Mouse (Mus musculus) neural tube, embryonic 15.5 days (tissue): ENCODE results near the gene Mrpl27. TPM values are rescaled to one million over a fixed set of nuclear protein-coding genes. Genes with fewer than 3 reads are reported as not detected.

ENCODE experiments used
- ATAC-seq: fragments of 200-750 bp; cut with Nextera tagmentation; 2 replicates; pipeline ENCODE4 v1.8.0; 2017; ENCODE audit warnings: mild to moderate bottlenecking, moderate TSS enrichment, moderate library complexity; ENCODE audit not compliant: low FRiP score
- H3K27ac ChIP-seq: fragments of 300-500 bp; sonication (generic); replicated peaks from 2 replicates; pipeline ENCODE4 v1.5.1; 2015; ENCODE audit warnings: mild to moderate bottlenecking, inconsistent platforms
- H3K27me3 ChIP-seq: fragments of 300-500 bp; sonication (generic); replicated peaks from 2 replicates; pipeline ENCODE4 v1.6.1; 2015; ENCODE audit warnings: inconsistent platforms
- H3K36me3 ChIP-seq: fragments of 300-500 bp; sonication (generic); 2 replicates; pipeline ENCODE4 v1.6.1; 2015; ENCODE audit warnings: inconsistent platforms
- H3K4me1 ChIP-seq: fragments of 300-500 bp; sonication (generic); 2 replicates; pipeline ENCODE4 v1.6.1; 2015; ENCODE audit warnings: inconsistent platforms
- H3K4me2 ChIP-seq: fragments of 300-500 bp; sonication (generic); 2 replicates; pipeline ENCODE4 v1.6.1; 2015; ENCODE audit warnings: inconsistent platforms, mild to moderate bottlenecking, moderate library complexity
- H3K4me3 ChIP-seq: fragments of 300-500 bp; sonication (generic); replicated peaks from 2 replicates; pipeline ENCODE4 v1.5.1; 2015; ENCODE audit warnings: mild to moderate bottlenecking, inconsistent platforms
- H3K9ac ChIP-seq: fragments of 300-500 bp; sonication (generic); replicated peaks from 2 replicates; pipeline ENCODE4 v1.6.1; 2015; ENCODE audit warnings: mild to moderate bottlenecking, inconsistent platforms
- H3K9me3 ChIP-seq: fragments of 300-500 bp; sonication (generic); replicated peaks from 2 replicates; pipeline ENCODE4 v1.6.1; 2016; ENCODE audit warnings: inconsistent platforms
- WGBS: fragments of 180-500 bp; shearing (Covaris S2); methylation state at CpG from one replicate; pipeline ENCODE4 v1.1.7; 2015; ENCODE audit warnings: mixed read lengths; 5-methylcytosine and 5-hydroxymethylcytosine counted together
- polyA plus RNA-seq: library from polyadenylated mRNA; unstranded; fragments of >200 nt; fragmentation: Nextera tagmentation; extraction: Ambion mirVana; gene quantifications from 2 replicates; pipeline ENCODE4 v1.2.1, GENCODE M21; 2015

Mrpl27 gene
- polyA plus RNA-seq, 1 experiment from 2014 or later, result 154 TPM

DNA sequence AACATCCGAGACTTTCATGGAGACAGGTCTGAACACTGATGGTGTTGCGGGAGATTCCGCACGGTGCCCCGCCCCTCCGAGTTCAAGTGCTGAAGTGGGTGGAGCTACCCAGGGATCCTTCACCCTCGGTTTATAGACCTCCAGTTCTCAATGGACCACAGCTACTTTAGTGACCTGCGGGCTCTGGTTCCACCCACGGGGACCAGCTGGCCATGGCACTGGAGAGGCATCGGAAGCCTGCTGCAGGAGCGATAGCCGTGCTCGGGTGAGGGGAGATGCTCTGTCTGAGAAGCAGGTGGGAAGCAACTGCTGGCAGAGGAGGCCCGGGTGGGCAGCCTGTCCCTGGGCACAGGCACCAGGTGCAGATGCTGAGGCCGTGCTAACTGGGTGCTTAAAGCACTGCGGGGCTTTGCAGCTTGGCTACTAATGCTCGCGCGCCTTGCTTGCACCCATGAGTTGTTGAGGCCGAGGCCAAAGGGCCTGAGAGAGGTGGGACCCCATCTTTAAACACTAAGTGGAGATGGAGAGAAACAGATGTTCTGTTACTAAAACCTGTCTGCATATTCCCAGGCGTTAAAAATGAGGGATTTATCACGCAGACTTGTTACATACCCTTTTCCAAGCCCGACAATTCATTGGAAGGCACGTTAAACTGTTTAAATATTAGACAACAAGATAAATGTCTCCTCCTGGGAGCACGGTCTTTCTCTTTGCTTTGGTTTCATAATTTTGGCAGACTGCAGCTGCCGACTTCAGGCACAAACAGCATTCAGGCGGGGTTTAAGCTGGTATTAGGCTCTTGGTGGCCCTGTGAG is 48.0 kb downstream of the Mrpl27 start:
- Histone ChIP-seq H3K4me2 (peak overlapping the region; percentile 29), H3K27me3 (no peaks in the 10 kb centered on the region), H3K9ac (0 out of 2 replicates have a peak overlapping the region, but pooled peaks have one; percentile 7), H3K4me1 (peaks cover 9% of the 10 kb centered on the region), H3K9me3 (no peaks in the 10 kb centered on the region), H3K36me3 (no peaks in the 10 kb centered on the region), H3K27ac (no peak overlapping the region), H3K4me3 (no peak overlapping the region)
- no peak for ATAC-seq
- 43% methylated on average over 27 of the region's 27 CpGs for WGBS

DNA sequence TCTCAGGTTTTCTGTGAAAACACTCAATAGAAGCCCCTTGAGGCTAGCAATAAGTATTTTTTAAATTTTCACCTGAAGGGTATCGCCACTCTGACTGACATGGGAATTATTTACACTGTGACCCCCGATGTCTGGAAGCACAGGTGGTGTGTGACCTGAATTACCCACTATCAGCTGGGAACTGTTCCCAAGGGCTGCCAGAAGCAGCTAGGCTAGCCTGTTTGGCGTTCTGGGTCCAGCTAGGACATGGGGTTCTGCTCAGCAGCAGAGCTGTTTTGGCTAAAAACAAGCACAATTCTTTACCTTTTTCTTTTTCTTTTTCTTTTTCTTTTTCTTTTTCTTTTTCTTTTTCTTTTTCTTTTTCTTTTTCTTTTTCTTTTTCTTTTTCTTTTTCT is 48.6 kb downstream of the Mrpl27 start:
- Histone ChIP-seq H3K4me2 (no peak overlapping the region), H3K36me3 (no peaks in the 10 kb centered on the region), H3K9ac (no peak overlapping the region), H3K4me1 (peaks cover 9% of the 10 kb centered on the region), H3K27ac (no peak overlapping the region), H3K27me3 (no peaks in the 10 kb centered on the region), H3K4me3 (no peak overlapping the region), H3K9me3 (no peaks in the 10 kb centered on the region)
- WGBS, result 54% methylated on average over 3 of the region's 3 CpGs
- no peak for ATAC-seq

DNA sequence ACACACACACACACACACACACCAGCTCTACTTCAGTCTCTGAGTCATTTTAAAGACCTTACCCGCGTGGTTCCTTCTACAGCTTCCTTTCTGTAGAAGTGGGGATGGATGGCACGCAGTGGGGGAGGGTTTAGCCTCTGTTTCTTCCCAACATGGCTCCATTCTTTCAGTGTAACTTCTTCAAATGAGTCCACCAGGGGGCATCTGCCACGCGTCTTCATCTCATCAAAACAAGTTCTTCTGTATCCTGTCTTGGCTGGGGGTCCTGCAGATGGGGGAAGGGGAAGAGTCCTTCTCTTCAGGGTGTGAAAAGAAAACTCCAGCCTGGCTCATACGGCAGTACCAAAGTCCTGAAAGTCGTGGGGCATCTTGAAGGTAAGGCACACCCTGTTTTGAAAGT is 50.5 kb downstream of the Mrpl27 start:
- Histone ChIP-seq H3K27ac (no peak overlapping the region), H3K9me3 (no peaks in the 10 kb centered on the region), H3K4me2 (no peak overlapping the region), H3K36me3 (no peaks in the 10 kb centered on the region), H3K4me3 (no peak overlapping the region), H3K9ac (no peak overlapping the region), H3K4me1 (peaks cover 9% of the 10 kb centered on the region), H3K27me3 (no peaks in the 10 kb centered on the region)
- WGBS, result 55% methylated on average over 7 of the region's 7 CpGs
- no peak for ATAC-seq

DNA sequence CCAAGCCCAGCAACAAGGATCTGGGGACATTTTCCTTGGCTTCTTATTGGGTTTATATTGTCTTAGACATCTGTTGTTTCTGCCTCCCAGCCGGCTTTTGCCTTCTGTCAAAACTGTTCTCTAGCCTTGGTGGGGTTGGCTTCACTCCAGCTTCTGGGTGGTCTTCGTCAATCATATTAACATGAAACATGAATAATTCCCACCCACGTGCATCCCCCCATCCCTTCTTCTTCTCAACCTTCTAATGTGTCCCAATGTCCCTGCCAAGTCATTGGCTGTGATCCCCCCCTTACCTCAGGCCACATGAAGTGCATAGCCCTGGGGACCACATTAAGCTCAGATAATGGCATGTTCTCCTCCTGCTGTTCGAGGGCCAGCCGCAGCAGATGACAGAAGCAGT is 50.9 kb downstream of the Mrpl27 start, which contains the start of gene Gm11541:
TSS of gene Gm11541 (minus strand) at position 28 of the 400 bp plus-strand sequence.
- Histone ChIP-seq H3K4me3 (no peak within 1 kb of the TSS), H3K27ac (no peak within 1 kb of the TSS)

More for the DNA sequence above, 50.9 kb downstream of the Mrpl27 start, which contains the start of gene Gm11541:
- Histone ChIP-seq H3K4me2 (no peak within 1 kb of the TSS), H3K9ac (no peak within 1 kb of the TSS), H3K4me1 (peaks cover 9% of the 10 kb centered on the region), H3K36me3 (no peaks in the 10 kb centered on the region), H3K27me3 (no peaks in the 10 kb centered on the region), H3K9me3 (no peaks in the 10 kb centered on the region)
- WGBS, result 80% methylated on average over 5 of the region's 5 CpGs
- no peak for ATAC-seq

Other genes with a start within 250 kb of the Mrpl27 start
- gene Cacna1g, start 179.6 kb upstream of the Mrpl27 start, polyA plus RNA-seq, result 12.8 and 14.7 TPM in 2 replicates
- 0.28 and 0.42 TPM in 2 replicates for gene Spata20, start 167.6 kb upstream of the Mrpl27 start, polyA plus RNA-seq
- 1.1 and 1.5 TPM in 2 replicates for gene Epn3, start 153.8 kb upstream of the Mrpl27 start, polyA plus RNA-seq
- 2.0 and 2.8 TPM in 2 replicates for gene Mycbpap, start 132.0 kb upstream of the Mrpl27 start, polyA plus RNA-seq
- 9.4 and 10.4 TPM in 2 replicates for gene Rsad1, start 104.5 kb upstream of the Mrpl27 start, polyA plus RNA-seq
- gene Chad, start 88.7 kb upstream of the Mrpl27 start, polyA plus RNA-seq, result 1.2 and 1.8 TPM in 2 replicates
- gene Acsf2, start 51.9 kb upstream of the Mrpl27 start, polyA plus RNA-seq, result 1.1 and 3.2 TPM in 2 replicates
- 148 and 163 TPM in 2 replicates for gene Lrrc59, start 24.0 kb upstream of the Mrpl27 start, polyA plus RNA-seq
- 2.3 and 5.3 TPM in 2 replicates for gene Eme1, start 197 bp downstream of the Mrpl27 start, polyA plus RNA-seq
- gene Xylt2, start 23.7 kb downstream of the Mrpl27 start, polyA plus RNA-seq, result 15.4 and 16.8 TPM in 2 replicates
- 0.24 TPM in 1 of 2 replicates, not detected in the other for gene Gm11541, start 50.7 kb downstream of the Mrpl27 start, polyA plus RNA-seq
- not detected in 2 replicates for gene Cdc34b, start 88.0 kb downstream of the Mrpl27 start, polyA plus RNA-seq
- not detected in 2 replicates for gene Tmem92, start 128.9 kb downstream of the Mrpl27 start, polyA plus RNA-seq